Mouse (Mus musculus) forelimb bud, embryonic 11.5 days (tissue): ENCODE data around the gene Mllt6.
"Not testable (repeated sequence)": the region's sequence is repeated elsewhere in the genome, so short reads cannot be mapped to it uniquely, and the experiment has no call there.

Experiments used
- DNase-seq: peaks from one replicate; pipeline ENCODE4 v3.0.0-alpha.2; 2012; ENCODE audit warnings: low read depth, low spot score

Gene Mllt6

GRCm38 (mm10) chr11:97716021-97716420 is 52.8 kb downstream of the Mllt6 start:
- no peak for DNase-seq

- no peak for DNase-seq
Observed at GRCm38 (mm10) chr11:97717369-97718280, 54.4 kb downstream of the Mllt6 start.

GRCm38 (mm10) chr11:97718281-97718860 is 55.2 kb downstream of the Mllt6 start:
- no peak for DNase-seq

- no peak for DNase-seq
Observed at GRCm38 (mm10) chr11:97719041-97719440, 55.8 kb downstream of the Mllt6 start.

GRCm38 (mm10) chr11:97721338-97721737 is 58.1 kb downstream of the Mllt6 start:
- no peak for DNase-seq

GRCm38 (mm10) chr11:97723709-97724108 is 60.5 kb downstream of the Mllt6 start:
- DNase-seq, result no peak

- DNase-seq, result no peak
Observed at GRCm38 (mm10) chr11:97728311-97728710, 65.1 kb downstream of the Mllt6 start.

- DNase-seq, result no peak
Observed at GRCm38 (mm10) chr11:97728730-97729129, 65.5 kb downstream of the Mllt6 start.

GRCm38 (mm10) chr11:97733689-97734088 is 70.5 kb downstream of the Mllt6 start:
- peak; percentile 67 for DNase-seq

- not testable (repeated sequence) for DNase-seq
Observed at GRCm38 (mm10) chr11:97734810-97735209, 71.6 kb downstream of the Mllt6 start.
